Mouse (Mus musculus) layer of hippocampus, adult 9-10 months (tissue): ENCODE data around the gene Tysnd1.

Experiments used
- DNase-seq: peaks from one replicate; pipeline ENCODE4 v3.0.0; 2022; ENCODE audit warnings: low spot score

Gene Tysnd1

GRCm38 (mm10) chr10:61737537-61737936 lies 42.2 kb downstream of the Tysnd1 start:
- no peak for DNase-seq

- no peak for DNase-seq
These were observed 42.8 kb downstream of the Tysnd1 start for GRCm38 (mm10) chr10:61738126-61738525.

- no peak for DNase-seq
These were observed 46.0 kb downstream of the Tysnd1 start for GRCm38 (mm10) chr10:61741306-61741705.

GRCm38 (mm10) chr10:61741873-61742272 lies 46.6 kb downstream of the Tysnd1 start:
- no peak for DNase-seq

GRCm38 (mm10) chr10:61742336-61742735 lies 47.0 kb downstream of the Tysnd1 start:
- no peak for DNase-seq

GRCm38 (mm10) chr10:61745133-61745532 lies 49.8 kb downstream of the Tysnd1 start:
- no peak for DNase-seq

- no peak for DNase-seq
These were observed 52.0 kb downstream of the Tysnd1 start for GRCm38 (mm10) chr10:61747302-61747701.

GRCm38 (mm10) chr10:61750014-61750413 lies 54.7 kb downstream of the Tysnd1 start:
- DNase-seq: no peak

- no peak for DNase-seq
These were observed 56.4 kb downstream of the Tysnd1 start for GRCm38 (mm10) chr10:61751534-61752219.
